Mouse (Mus musculus) heart, postnatal 0 days (tissue): ENCODE measurements at regions not wholly inside any gene's neighbourhood (a gene's known extent, or its start where the extent isn't known, plus 50 kb on each side); places are given as distances from the start of the nearest gene placed in this dataset.

ENCODE experiments used
- CTCF ChIP-seq: IDR thresholded peaks from 2 replicates; pipeline ENCODE4 v1.5.1; 2016; ENCODE audit warnings: antibody characterized with exemption, control low read depth, low read depth
- EP300 ChIP-seq: IDR thresholded peaks from 2 replicates; pipeline ENCODE4 v1.6.1; 2016; ENCODE audit warnings: antibody characterized with exemption, low read depth

DNA sequence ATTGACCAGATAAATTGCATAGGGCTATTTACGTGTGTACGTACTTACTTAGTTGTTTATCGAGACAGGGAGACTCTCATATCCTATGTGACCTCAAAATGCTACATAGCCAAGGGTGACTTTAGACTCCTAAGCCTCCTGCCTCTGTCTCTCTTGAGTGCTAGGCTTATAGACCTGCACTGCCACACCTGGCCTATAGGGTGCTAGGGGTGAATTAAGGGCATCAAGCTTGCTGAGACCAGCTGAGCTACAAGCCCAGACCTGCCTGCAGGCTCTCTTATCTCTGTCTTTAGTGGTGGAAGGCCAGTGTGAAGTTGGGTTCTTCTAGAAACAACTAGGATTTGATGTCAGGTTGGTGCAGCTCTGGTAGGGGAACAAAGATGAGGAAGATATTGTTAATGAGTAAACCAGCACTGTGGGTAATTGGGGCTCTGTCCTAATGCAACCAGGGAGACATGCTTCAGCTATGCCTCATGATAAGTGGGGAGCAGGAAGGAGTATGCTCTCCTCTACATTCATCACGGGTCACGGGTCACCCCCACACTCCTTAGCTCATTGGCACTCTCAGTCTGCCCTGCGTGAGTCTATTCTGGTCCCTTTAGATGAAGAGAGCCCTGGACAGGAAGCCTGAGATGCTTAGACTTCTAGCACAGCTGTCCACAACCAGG lies 387.8 kb downstream of the Med13l start:
- TF ChIP-seq CTCF (no peak), EP300 (no peak)
